Mouse (Mus musculus): ENCODE results near the gene Slf2.

- TF ChIP-seq CTCF (IDR thresholded peaks at IDR 0.05; ENCODE audit: low read depth, low read length), result peak; percentile 98
- TF ChIP-seq POLR2A (IDR thresholded peaks at IDR 0.05; ENCODE audit: insufficient read depth, low read length), result no peak
- TF ChIP-seq EP300 (IDR thresholded peaks at IDR 0.05; ENCODE audit: insufficient read depth, low read depth, low read length), result no peak
Observed at GRCm38 (mm10) chr19:44887679-44888235, 43.2 kb upstream of the Slf2 start.
